Mouse (Mus musculus) embryonic facial prominence, embryonic 11.5 days (tissue): ENCODE results near the gene Fmnl2. TPM values are rescaled to one million over a fixed set of nuclear protein-coding genes. Genes with fewer than 3 reads are reported as not detected.

Experiments
- polyA plus RNA-seq: library from polyadenylated mRNA; unstranded; fragments of >200 nt; fragmentation: Nextera tagmentation; extraction: Ambion mirVana; gene quantifications from 2 replicates; pipeline ENCODE4 v1.2.1, GENCODE M21; 2014

The Fmnl2 gene
- polyA plus RNA-seq, 1 experiment from 2014 or later = 10.8 TPM

Other genes starting within 250 kb of the Fmnl2 start
- 0.86 and 0.95 TPM in 2 replicates for gene Cacnb4, start 181.0 kb upstream of the Fmnl2 start, polyA plus RNA-seq
- 34.7 and 41.8 TPM in 2 replicates for gene Stam2, start 115.6 kb upstream of the Fmnl2 start, polyA plus RNA-seq